ENCODE assay signal across 23 mouse cellular contexts in the genomic region with DNA sequence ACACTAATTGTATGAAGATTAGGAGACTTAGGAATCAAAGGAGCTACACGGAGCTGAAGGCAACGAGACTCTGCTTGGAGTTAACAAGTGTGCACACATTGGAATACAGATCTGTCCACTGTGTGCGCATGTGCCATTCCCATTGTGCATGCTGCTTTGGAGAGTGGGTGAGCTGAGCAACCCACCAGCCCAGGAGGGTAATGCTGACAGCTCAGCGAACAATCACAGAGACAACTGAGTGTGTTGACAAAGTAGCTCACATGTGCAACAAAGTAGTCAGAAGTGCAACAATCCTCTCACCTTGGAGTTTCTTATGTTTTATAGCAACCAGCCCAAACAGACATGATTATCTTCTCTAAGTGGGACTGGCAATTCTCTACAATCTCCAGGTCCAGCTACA.
"Had no signal": no experiment of that assay in that cellular context is flagged by ENCODE, and none has a peak within 500 bp of the region (broad histone marks: within the 10 kb centered on the region; RNA-seq: fewer than 3 reads in every experiment).

No protein-coding gene starts in this region.

- H3K9me3 ChIP-seq: limb, embryonic 10.5 days; limb, embryonic 13.5 days; liver, embryonic 12.5 days; liver, embryonic 15.5 days; lung, embryonic 15.5 days; midbrain, embryonic 12.5 days; midbrain, embryonic 15.5 days; neural tube, embryonic 12.5 days; neural tube, embryonic 15.5 days had no signal

- H3K9ac ChIP-seq: limb, embryonic 13.5 days; liver, embryonic 12.5 days; liver, embryonic 15.5 days; lung, embryonic 15.5 days; midbrain, embryonic 12.5 days; midbrain, embryonic 15.5 days; neural tube, embryonic 12.5 days; neural tube, embryonic 15.5 days had no signal

- H3K27ac ChIP-seq: limb, embryonic 10.5 days; limb, embryonic 13.5 days; liver, embryonic 12.5 days; liver, embryonic 15.5 days; lung, embryonic 15.5 days; midbrain, embryonic 12.5 days; midbrain, embryonic 15.5 days; neural tube, embryonic 12.5 days; neural tube, embryonic 15.5 days; stomach, postnatal 0 days had no signal

- H3K27me3 ChIP-seq: limb, embryonic 13.5 days; liver, embryonic 12.5 days; liver, embryonic 15.5 days; lung, embryonic 15.5 days; midbrain, embryonic 12.5 days; midbrain, embryonic 15.5 days; neural tube, embryonic 12.5 days; neural tube, embryonic 15.5 days had no signal

- DNase-seq: kidney, postnatal 14 days; kidney, postnatal 4 days; layer of hippocampus, adult 9-11 months; liver; lung, adult 18-20 months; lung, postnatal 10 days; lung, postnatal 36 days; right cerebral cortex, adult 18-20 months; right cerebral cortex, postnatal 14 days; right cerebral cortex, postnatal 4 days; thymus, adult 2 months; thymus, postnatal 14 days; thymus, postnatal 4 days had no signal

- H3K4me2 ChIP-seq: limb, embryonic 13.5 days; liver, embryonic 12.5 days; liver, embryonic 15.5 days; lung, embryonic 15.5 days; midbrain, embryonic 12.5 days; midbrain, embryonic 15.5 days; neural tube, embryonic 12.5 days; neural tube, embryonic 15.5 days had no signal

- ATAC-seq: liver, embryonic 12.5 days; midbrain, embryonic 15.5 days had no signal

- H3K4me3 ChIP-seq: limb, embryonic 10.5 days; limb, embryonic 13.5 days; liver, embryonic 12.5 days; liver, embryonic 15.5 days; lung, embryonic 15.5 days; midbrain, embryonic 12.5 days; midbrain, embryonic 15.5 days; neural tube, embryonic 12.5 days; neural tube, embryonic 15.5 days had no signal

- H3K4me1 ChIP-seq: liver, embryonic 12.5 days; liver, embryonic 15.5 days; midbrain, embryonic 12.5 days; midbrain, embryonic 15.5 days; neural tube, embryonic 12.5 days; neural tube, embryonic 15.5 days had no signal

- H3K36me3 ChIP-seq: limb, embryonic 10.5 days; limb, embryonic 13.5 days; liver, embryonic 12.5 days; liver, embryonic 15.5 days; midbrain, embryonic 12.5 days; midbrain, embryonic 15.5 days; neural tube, embryonic 12.5 days; neural tube, embryonic 15.5 days had no signal
